Mouse (Mus musculus): ENCODE measurements around the gene Polr1c.

DNA sequence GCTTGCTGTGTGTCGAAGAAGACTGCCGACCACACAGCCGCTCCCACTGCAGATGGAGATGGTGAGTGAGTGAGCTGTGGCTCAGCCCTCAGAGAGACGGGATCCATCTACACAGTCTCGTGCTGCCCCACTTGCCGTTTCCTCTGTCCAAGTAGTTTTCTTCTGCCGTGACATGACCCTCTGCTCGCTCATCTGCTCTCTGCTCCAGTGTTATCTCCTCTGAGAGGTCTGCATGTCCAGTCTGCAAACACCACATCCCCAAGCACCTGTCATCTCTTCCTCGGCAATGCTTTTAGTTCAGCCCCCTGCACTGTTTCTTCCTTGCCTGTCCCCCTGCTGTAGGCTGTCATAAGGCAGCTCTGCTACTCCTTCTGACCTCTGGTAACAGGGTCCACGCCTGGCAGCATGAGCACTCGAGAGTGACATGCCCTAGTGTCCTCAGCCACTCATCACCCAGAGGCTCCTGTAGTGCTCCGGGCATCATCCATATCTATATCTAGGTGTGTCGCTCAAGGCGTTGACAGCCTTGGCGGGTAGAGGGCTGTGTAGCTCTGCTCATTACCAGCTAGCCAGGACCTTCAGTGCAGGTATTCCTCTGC is 8.2 kb downstream of the Polr1c start:
- no peak for TF ChIP-seq CTCF (IDR thresholded peaks at IDR 0.05 in 2 of 3, conservative IDR thresholded peaks at IDR 0.05 in 1 of 3; ENCODE audit: control insufficient read depth in 1 of 3, insufficient read depth in 1 of 3, low read depth in 2 of 3, low read length in 3 of 3, poor library complexity in 1 of 3, severe bottlenecking in 1 of 3)
- TF ChIP-seq USF2 (IDR thresholded peaks at IDR 0.05; ENCODE audit: borderline replicate concordance in 1 of 2, insufficient read depth in 1 of 2, low read depth in 1 of 2, low read length in 2 of 2) = no peak
- no peak for TF ChIP-seq ELF1 (IDR thresholded peaks at IDR 0.05; ENCODE audit: low read depth, low read length)

Data from MEL (cell line).